Mouse (Mus musculus): Measurements from ENCODE around the gene Wdr70.

The Wdr70 gene

GRCm38 (mm10) chr15:7925382-7925781, 173.6 kb downstream of the Wdr70 start:
- DNase-seq: no peak

GRCm38 (mm10) chr15:7923281-7923680, 175.7 kb downstream of the Wdr70 start:
- no peak for DNase-seq

GRCm38 (mm10) chr15:7922291-7923037, 176.5 kb downstream of the Wdr70 start:
- DNase-seq: peak; percentile 78

- peak; percentile 24 for DNase-seq
These were observed 177.9 kb downstream of the Wdr70 start for GRCm38 (mm10) chr15:7921124-7921523.

GRCm38 (mm10) chr15:7906491-7907035, 192.4 kb downstream of the Wdr70 start:
- no peak for DNase-seq

- DNase-seq: no peak
These were observed 199.7 kb downstream of the Wdr70 start for GRCm38 (mm10) chr15:7899286-7899685.

- DNase-seq: no peak
These were observed 207.3 kb downstream of the Wdr70 start for GRCm38 (mm10) chr15:7891547-7892282.

- no peak for DNase-seq
These were observed 208.7 kb downstream of the Wdr70 start for GRCm38 (mm10) chr15:7890286-7890685.

GRCm38 (mm10) chr15:7889362-7889674, 209.7 kb downstream of the Wdr70 start:
- DNase-seq: no peak

- no peak for DNase-seq
These were observed 210.2 kb downstream of the Wdr70 start for GRCm38 (mm10) chr15:7888617-7889361.

GRCm38 (mm10) chr15:7886591-7886990, 212.4 kb downstream of the Wdr70 start:
- DNase-seq: no peak

GRCm38 (mm10) chr15:7885106-7885505, 213.9 kb downstream of the Wdr70 start:
- no peak for DNase-seq

GRCm38 (mm10) chr15:7884181-7884580, 214.8 kb downstream of the Wdr70 start:
- DNase-seq: no peak

- no peak for DNase-seq
These were observed 219.1 kb downstream of the Wdr70 start for GRCm38 (mm10) chr15:7879956-7880355.

- DNase-seq: no peak
These were observed 220.1 kb downstream of the Wdr70 start for GRCm38 (mm10) chr15:7878861-7879260.

- no peak for DNase-seq
These were observed 221.2 kb downstream of the Wdr70 start for GRCm38 (mm10) chr15:7877560-7878467.

GRCm38 (mm10) chr15:7875879-7876278, 223.1 kb downstream of the Wdr70 start:
- DNase-seq: no peak

GRCm38 (mm10) chr15:7872473-7872872, 226.5 kb downstream of the Wdr70 start:
- DNase-seq: no peak

- DNase-seq: no peak
These were observed 233.7 kb downstream of the Wdr70 start for GRCm38 (mm10) chr15:7865305-7865704.

GRCm38 (mm10) chr15:7863328-7863727, 235.7 kb downstream of the Wdr70 start:
- DNase-seq: no peak

GRCm38 (mm10) chr15:7862890-7863289, 236.1 kb downstream of the Wdr70 start:
- no peak for DNase-seq

GRCm38 (mm10) chr15:7858841-7859240, 240.2 kb downstream of the Wdr70 start:
- no peak for DNase-seq
